Mouse (Mus musculus) left cerebral cortex, postnatal 4 days (tissue): Measurements from ENCODE around the gene Pgc. TPM values are rescaled to one million over a fixed set of nuclear protein-coding genes. Genes with fewer than 3 reads are reported as not detected.

Experiments
- DNase-seq: peaks from one replicate; pipeline ENCODE4 v3.0.0-alpha.2; 2022
- intact Hi-C: fragments of 180-260 bp; cut with DNase I; formaldehyde crosslinking; loops from one replicate; pipeline ENCODE4 v1.15.1; 2025
- total RNA-seq, 2 experiments: library from RNA; stranded (reverse); gene quantifications; 2 replicates each; pipeline ENCODE4 v1.2.3; 2021

Pgc gene
- total RNA-seq, 2 experiments from 2014 or later: not detected

DNA sequence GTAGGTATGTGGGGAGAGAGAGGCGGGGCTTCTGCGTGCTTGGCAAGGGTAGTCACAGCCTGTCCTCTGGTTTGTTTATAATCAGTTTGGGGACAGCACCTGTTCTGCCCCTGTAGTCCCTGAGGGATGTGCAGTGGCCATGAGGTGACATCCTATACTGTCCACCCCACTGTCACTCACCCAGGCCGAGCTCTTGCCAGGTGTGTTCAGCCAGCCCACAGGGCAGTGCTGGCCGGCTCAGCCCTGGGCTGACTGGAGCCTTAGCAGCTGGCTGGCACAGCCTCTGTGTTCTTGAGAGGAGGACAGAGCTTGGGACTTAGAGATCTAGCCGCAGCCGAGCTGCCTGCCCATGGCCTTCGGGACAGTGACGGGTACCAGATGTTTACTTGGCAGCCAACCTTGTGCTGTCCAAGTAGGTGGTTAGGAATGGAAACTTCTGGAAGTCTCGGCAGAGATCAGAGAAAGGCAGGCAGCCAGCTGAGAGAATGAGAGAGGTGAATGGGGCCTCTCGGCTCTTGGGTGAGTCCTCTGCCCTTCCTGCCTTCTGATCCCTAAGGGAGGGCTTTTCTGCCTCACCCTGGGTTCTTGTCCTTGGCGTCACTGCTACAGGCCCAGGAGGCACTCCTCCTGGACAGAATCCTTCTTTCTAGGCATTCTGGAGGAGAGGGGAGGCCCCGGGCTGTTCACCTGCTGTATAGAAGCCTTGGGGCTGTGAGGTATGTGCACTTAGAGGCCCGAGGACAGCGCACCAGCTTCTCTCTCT is 22.3 kb downstream of the Pgc start:
- no peak for DNase-seq
- intact Hi-C loops: no loop called here

DNA sequence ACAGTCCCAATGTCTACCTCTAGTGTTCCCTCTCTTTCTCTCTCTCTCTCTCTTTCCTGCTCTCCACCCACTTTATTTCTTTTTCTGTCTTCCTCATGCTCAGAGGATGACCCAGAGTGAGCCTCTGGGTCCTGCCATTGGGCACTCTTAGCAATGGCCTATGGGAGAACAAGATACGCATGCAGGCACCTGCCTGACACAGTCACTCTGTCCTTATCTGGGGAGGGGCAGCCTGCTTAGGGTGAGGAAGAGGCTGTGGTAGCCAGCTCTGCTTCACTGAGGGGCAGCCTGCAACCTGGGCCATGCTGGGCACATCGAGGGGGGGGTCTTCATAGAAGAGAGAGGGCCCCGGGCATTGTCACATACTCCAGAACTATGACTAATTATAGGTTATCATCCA is 23.0 kb downstream of the Pgc start:
- intact Hi-C loops: no loop called here
- DNase-seq: no peak

DNA sequence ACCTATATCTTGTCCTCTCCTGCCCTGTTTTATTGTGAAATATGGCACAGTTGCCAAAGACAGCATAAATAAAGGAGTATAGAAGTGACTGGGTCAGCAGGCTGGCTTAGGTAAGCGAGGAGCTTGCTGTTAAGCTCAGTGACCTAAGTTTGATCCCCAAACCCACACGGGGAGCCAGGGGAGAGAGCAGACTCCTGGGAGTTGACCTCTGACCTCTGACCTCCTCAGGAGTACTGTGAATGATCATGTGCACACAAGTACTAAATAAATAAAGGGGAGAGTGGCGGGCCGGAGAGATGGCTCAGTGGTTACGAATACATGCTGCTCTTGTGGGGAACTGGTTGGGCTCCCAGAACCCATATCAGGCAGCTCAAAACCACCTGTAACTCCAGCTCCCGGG is 23.5 kb downstream of the Pgc start:
- intact Hi-C loops: no loop called here
- no peak for DNase-seq

DNA sequence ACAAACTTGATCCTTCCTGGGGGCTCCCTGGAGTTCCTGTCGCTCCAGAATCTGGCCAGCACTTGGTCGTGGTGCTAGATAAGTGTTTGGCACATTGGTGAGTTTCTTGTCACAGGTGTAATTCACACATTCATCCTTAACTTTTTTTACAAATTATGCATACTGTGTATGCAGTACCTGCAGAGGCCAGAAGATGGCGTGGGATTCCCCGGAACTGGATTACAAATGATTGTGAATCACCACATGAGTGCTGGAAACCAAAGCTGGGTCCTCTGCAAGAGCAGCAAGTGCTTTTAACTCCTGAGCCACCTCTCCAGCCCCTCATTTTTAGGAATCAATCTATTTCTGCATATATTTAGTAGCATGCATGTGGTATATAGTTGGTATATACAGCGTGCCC is 25.2 kb downstream of the Pgc start:
- DNase-seq: no peak

DNA sequence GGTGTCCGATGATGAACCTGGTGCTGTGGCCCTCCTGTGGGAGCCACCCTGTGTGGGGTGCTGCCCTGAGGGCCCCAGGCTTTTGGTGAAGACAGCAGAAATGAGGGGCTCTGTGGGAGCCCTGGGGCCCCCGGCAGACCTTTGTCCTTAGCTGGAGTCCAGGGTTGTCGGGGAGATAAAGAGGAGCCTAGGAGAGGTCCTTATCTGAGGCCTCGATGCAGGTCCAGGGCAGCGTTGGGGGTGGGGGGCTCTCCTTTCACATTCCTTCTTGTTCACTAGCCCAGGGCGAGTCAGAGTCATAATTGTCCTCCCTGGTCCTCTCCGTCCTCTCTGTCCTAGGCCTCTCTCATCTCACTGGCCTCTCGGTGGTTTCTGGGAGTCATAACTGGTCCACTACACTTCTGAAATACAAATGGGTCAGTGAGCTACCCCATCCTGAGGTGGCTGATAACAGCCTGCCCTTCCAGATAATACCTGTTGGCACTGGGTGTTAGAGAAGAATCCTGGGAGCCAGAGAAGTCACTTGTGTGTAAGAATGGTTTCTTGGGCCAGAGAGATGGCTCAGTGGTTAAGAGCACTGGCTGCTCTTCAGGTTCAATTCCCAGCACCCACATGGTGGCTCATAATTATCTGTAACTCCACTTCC is 26.6 kb downstream of the Pgc start:
- intact Hi-C loops: no loop called here
- no peak for DNase-seq

More for the DNA sequence above, 25.2 kb downstream of the Pgc start:
- intact Hi-C loops: no loop called here

DNA sequence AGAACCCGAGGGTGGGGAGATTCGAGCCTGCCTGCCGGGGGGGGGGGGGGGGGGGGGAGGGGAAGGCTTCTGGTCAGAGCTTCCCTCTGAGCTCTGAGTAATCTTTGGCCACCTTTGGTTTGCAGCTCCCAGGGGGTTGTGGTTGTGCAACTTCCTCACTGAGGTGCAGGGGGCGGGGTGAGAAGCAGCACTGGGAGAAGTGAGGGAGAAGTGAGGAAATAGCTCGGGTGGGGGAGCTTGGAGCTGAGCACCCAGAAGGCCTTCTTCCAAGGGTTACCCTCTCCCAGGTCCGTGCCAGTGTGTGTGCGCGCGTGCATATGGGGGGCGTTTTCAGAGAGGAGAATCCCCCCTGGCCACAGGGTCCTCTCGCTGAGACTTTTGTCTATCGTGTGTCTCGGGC is 27.6 kb downstream of the Pgc start:
- DNase-seq: no peak
- intact Hi-C loops: no loop called here

DNA sequence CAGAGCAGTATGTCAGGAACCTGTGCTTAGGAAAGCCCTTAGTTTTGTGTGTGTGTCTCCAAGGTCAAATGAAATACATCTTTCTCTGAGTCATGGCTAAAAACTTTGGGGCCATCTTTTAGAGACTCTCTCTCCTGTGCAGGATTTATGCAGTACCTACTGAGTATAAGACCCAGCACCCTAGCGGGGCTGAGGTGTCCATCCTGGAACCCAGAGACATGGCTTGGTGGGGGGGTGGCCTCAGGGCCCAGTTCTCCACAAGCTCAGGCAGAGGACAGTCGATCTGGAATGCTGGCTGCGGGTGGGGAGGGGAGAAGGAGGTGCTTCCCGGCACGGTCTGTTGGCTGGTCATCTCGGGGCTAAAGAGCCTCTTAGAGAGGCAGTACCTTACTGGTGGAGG is 29.7 kb downstream of the Pgc start:
- DNase-seq: no peak
- intact Hi-C loops: no loop called here

DNA sequence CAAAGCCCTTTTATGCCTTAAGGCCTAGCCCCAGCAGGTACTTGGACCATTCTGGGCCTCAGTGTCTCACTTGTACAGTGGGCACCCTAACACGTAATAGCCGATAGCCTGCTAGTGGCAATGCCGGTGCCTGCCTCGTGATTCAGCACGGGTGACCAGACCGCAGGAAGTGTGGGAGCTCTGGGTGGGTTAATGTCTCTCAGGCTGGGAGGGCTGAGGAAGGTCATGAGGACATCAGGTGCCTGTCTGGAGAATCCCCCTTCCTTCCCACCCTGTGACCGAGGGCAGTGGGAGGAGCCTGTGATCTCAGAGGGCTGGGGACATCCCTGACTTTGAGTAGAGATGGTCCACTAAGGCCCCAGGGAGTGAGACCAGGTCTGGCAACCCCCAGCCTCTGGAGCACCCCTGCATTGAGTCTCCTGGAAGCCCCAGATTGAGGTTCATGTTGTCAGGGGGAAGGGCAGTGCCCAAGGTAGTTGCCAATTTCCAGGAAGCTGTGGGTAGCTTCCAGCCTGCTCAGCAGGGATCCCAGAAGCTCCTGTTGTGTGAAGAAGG is 30.5 kb downstream of the Pgc start:
- intact Hi-C loops: no loop called here
- no peak for DNase-seq

DNA sequence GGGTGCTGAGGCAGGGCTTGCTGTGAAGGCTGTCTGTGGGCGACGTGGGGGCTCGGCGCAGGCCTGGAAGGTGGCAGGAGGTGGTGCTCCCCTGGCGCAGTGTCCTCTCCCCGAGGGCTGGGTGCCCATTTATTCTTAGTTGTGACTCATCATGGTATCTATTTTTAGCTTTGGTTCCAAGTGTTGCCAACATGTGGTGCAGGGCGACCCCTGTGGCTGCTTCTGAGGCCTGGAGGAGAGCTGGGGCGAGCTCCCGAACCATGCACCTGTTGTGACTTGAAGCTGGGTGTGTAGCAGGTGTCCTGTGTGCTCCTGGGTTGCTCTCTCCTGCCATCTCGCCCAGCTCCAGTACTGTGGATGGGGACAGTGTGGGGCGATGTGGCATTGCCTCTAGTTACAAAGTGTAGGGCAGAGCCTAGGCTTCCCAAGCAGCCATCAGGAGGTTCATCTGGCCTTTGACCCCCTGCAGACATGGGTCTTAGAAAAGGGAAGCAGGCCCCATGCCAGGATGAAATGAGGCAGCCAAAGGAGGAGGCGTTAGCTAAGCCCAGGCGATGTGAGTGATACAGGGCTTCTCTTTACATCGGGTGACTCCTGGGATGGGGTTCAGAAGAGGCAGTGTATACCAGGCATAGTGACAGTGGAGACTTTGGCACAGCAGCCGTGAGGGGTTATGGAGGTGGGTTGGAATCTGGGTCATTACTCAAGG is 33.2 kb downstream of the Pgc start:
- peak; percentile 29 for DNase-seq
- intact Hi-C loops: no loop called here

DNA sequence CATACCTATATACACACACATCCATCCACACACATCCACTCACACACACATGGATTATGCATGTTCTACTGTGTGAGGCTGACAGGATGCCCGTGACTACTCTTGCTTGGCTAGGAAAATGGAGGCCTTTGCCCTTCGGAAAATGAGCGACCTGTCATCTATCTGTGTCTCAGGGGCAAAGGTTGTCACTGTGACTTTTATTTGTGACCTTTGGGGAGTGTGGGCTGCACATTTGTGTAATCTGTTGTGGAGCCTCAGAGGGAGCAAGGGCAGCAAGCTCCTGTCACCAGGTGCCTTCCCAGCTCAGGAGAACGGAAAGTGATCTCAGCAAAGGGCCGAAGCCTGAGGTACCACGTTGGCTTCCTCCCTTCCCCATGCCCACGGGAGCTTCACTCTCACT is 35.4 kb downstream of the Pgc start:
- intact Hi-C loops: no loop called here
- no peak for DNase-seq

DNA sequence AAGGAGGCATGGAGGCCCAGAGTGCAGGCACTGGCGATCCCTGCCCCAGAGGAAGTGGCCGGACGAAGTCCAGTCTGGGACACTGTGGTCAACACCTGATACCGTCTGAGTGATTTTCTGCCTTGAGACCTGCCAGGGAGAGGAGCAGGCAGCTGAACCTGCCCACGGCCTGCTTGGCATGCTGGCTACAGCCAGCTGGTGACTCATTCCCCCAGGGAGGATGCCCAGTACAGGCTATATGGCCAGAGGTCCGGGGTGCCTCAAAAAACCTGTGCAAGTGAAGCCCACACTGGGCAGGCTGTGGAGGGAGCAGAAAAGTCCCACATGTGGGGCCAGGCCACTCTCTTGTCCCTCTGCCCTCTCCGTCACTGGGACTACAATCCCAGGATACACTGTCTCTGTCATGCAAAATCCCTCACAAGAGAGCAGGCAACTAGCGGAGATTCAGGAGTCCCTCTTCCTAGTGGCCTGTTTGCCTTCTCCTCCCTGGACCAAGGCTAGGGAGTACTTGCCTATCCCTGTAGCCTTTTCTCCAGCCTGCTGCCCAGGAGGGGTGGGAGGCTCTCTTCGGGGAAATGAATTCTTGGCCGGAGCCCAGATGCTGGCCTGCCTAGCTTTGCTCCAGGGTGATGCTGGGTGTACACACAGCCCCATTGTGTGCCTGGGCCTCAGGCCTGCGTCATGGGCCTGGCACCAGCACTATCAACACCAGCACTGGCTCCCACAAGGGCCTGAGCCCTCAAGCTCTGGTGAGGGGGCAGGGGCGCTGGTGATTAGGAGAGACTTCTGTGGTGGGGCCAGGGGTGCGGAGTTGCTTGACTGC is 36.1 kb downstream of the Pgc start:
- peak; percentile 78 for DNase-seq
- intact Hi-C loops: no loop called here

DNA sequence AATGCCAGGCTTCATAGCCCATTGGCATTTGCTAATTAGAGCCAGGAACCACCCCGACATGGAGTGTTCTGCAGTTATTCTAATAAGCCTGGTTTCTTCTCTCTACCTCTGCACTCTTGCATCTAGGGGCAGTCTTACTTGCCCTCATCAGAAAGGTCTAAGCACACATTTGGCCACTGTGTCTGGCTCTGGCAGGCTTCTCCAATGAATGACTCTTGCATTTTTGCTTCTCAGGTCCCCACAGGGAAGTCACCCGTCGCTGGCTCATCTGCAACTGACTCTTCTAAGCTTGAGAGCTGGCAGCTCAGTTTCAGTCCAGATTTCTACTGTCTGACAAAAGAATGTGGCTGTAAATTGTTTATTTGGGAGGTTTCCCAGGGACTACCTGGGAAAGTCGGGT is 39.3 kb downstream of the Pgc start:
- intact Hi-C loops: no loop called here
- no peak for DNase-seq

DNA sequence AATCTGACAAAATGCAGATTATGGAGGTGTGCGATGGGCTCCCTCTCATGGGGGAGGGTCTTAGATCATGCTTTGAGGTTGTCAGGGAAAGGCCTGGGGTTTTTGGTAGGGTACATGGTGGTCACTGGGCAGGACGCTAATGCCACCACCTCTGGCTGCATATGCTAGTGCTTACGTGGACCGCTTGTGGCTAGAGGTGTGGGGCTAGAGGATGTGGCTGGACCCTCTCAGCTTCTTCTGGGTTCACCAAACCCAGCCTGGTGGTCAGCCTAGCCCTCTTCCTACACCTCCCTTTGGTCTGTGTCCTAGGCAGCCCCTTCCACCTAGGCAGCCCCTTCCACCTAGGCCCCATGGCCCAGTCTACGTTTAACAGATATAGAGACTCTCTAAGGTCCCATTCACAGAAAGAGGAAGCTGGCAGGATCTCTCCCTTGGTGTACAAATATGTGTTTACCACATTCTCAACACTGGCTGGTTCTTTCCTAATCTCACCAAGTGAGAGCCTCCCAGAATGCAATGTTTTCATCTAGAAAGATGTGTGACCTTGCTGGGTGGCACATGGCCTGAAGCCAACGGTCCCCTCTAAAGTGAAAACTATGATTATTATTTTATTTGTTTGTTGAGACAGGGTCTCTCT is 39.9 kb downstream of the Pgc start:
- no peak for DNase-seq

DNA sequence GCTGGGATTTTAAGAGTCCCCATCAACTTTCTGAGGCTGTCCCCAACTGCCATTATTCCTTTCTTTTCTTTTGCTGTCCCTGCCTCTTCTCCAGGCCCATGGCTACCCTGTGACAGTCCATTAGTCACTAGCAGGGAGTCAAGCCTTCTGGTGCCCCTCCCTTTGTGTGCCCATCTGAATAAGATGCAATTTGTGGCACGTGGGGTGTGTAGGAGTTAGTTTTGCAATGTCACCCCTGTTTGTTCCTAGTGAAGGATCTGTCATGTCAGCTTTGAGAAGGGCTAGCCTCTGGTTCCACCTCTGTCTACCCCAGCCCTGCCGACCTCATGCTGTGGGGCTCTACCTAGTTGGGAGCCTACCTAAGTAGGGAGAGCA is 40.4 kb downstream of the Pgc start:
- DNase-seq: no peak
- intact Hi-C loops: no loop called here

More for the DNA sequence above, 39.9 kb downstream of the Pgc start:
- intact Hi-C loops: no loop called here

DNA sequence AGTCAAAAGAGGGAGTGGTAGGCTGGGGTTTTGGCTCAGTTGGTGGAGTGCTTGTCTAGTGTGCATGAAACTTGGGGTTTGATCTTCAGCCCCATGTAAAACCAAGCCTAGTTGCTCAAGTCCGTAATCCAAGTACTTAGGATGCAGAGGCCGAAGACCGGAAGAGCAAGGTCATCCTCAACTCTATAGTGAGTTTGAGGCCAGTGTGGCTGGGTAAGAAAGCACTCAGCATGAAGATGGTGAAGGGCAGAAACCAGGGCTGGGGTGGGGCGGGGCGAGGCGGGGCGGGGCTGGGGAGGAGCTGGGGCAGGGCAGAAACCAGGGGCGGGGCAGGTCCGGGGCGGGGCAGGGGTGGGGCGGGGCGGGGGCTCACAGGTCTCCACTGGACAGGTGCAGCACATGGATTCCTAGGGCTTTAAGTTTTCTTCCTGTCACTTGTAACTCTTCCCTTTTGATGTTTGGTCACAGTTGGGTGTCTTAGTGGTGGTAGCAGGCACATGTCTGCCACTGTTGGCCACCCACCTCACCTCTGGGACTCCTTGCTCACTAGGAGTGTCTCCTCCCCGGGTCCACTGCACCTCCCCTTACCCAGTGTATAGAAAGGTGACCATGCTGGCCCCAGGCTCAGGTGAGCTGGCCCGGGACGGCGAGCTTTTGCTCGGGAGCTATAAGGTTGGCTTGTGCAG is 41.0 kb downstream of the Pgc start:
- DNase-seq: no peak
- intact Hi-C loops: no loop called here

DNA sequence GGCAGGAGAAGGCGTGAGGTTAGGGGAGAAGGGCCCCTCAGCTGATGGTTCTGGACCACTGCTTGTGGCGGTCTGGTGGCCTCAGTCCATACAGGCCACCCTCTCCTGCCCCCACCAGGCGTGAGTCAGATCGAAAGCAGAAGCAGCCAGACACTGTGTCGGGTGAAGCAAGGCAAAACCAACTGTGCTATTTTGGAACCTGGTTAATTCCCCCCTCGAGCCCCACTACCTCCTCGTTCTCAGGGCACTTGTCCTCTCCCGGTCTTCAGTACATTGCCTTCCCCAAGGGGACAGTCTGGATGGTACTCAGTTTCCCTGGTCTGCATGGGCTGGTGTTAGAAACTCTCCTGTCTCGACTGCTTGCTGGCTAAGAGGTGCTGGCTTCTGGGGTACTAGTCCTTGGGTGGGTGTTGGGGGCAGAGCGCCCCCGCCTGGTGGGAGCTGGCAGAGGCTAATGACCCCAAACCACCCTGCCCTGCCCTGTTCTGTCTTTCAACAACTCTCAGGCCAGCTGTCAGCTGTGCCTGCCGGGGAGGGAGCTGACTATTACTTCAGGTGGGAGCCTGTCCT is 42.1 kb downstream of the Pgc start:
- intact Hi-C loops: no loop called here
- no peak for DNase-seq

DNA sequence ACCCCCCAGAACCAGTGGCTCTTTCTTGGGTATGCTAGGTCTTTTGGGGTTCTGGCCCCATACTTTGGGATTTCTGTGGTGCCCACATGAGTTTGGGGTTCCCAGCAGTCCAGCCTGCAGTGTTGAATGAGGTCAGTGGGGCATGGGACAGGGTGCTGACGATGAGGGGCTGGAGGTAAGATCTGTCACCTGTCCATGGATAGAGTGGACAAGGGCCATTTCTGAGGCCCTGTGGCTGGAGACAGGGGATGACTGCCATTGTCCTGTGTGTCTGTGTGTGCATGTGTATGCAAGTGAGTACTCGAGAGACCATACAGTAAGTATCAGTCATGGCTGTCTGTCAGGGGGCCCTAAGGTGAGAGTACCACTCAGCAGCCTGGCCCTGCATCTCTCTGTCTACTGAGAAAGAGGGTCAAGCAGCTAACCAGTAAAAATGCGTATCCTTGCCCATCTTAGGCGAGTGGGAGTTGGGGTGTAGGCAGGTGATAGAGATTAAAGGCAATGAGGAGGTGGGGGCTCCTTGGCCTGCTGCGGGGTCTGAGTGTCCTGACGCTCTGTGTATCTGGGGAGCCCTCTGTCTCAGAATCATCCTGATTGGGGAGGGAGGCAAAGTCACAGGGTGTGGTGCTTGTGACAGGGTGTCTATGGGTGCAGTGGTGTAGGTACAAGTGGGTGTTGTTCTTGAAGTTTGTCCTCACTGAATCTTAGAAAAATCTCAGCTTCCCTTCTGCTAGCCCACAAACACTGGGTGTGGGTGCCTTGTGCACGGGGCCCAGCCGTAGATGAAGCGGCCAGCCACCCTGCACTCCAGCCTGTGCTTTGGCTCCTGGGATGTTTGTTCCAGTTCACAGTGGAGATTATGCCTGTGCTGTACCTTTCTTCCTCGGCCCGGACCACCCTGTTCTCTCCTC is 43.0 kb downstream of the Pgc start:
- intact Hi-C loops: no loop called here
- DNase-seq: no peak

DNA sequence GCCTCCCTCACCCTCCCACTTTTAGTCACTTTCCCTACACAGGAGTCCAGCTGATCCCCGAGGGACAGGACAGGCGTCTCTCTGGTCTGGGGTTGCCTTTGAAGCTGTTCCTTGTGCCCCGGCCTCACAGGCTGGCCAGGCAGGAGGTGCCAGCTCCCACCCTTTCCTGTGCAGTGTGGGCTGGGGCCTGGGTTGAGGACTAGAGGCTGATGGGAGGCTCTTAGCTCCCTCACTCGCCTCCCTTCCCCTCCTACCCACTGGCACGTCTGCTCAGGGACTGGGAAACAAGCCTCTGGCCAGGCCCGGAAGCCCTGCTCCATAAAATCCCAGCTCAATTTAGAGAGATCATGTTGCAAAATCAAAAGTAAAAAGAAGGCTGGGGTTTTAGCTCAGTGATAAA is 47.0 kb downstream of the Pgc start:
- intact Hi-C loops: no loop called here

More for the DNA sequence above, 47.0 kb downstream of the Pgc start:
- no peak for DNase-seq
